Mouse (Mus musculus) gastrocnemius, postnatal 10 days (tissue): ENCODE results near the gene Csrp3. TPM values are rescaled to one million over a fixed set of nuclear protein-coding genes. Genes with fewer than 3 reads are reported as not detected.

Experiments used
- DNase-seq: peaks from one replicate; pipeline ENCODE4 v3.0.0; 2021; ENCODE audit warnings: mixed read lengths
- total RNA-seq, 2 experiments: library from RNA; stranded (reverse); gene quantifications; 2 replicates each; pipeline ENCODE4 v1.2.3; 2021

The Csrp3 gene
- total RNA-seq, 2 experiments from 2014 or later, result 120 to 170 TPM

GRCm38 (mm10) chr7:48867576-48867975, 19.7 kb upstream of the Csrp3 start:
- DNase-seq, result no peak

- no peak for DNase-seq
Observed at GRCm38 (mm10) chr7:48864671-48865458, 17.0 kb upstream of the Csrp3 start.

GRCm38 (mm10) chr7:48864199-48864598, 16.4 kb upstream of the Csrp3 start:
- no peak for DNase-seq

GRCm38 (mm10) chr7:48861796-48862195, 14.0 kb upstream of the Csrp3 start:
- DNase-seq, result no peak

GRCm38 (mm10) chr7:48860948-48861347, 13.1 kb upstream of the Csrp3 start:
- no peak for DNase-seq

GRCm38 (mm10) chr7:48859362-48859761, 11.5 kb upstream of the Csrp3 start:
- DNase-seq, result no peak

- DNase-seq, result no peak
Observed at GRCm38 (mm10) chr7:48858257-48858656, 10.4 kb upstream of the Csrp3 start.

- DNase-seq, result no peak
Observed at GRCm38 (mm10) chr7:48855461-48855860, 7.6 kb upstream of the Csrp3 start.

GRCm38 (mm10) chr7:48853496-48853895, 5.7 kb upstream of the Csrp3 start:
- no peak for DNase-seq

- DNase-seq, result no peak
Observed at GRCm38 (mm10) chr7:48851529-48852104, 3.8 kb upstream of the Csrp3 start.

GRCm38 (mm10) chr7:48846755-48847154, 1.1 kb downstream of the Csrp3 start:
- DNase-seq, result no peak

- DNase-seq, result no peak
Observed at GRCm38 (mm10) chr7:48845213-48845973, 2.4 kb downstream of the Csrp3 start.

GRCm38 (mm10) chr7:48843541-48843940, 4.3 kb downstream of the Csrp3 start:
- no peak for DNase-seq

GRCm38 (mm10) chr7:48842353-48842752, 5.5 kb downstream of the Csrp3 start:
- DNase-seq, result no peak

- no peak for DNase-seq
Observed at GRCm38 (mm10) chr7:48841538-48841937, 6.3 kb downstream of the Csrp3 start.

GRCm38 (mm10) chr7:48840545-48840944, 7.3 kb downstream of the Csrp3 start:
- DNase-seq, result no peak

GRCm38 (mm10) chr7:48838434-48838833, 9.4 kb downstream of the Csrp3 start:
- no peak for DNase-seq

GRCm38 (mm10) chr7:48836949-48837348, 10.9 kb downstream of the Csrp3 start:
- no peak for DNase-seq

- no peak for DNase-seq
Observed at GRCm38 (mm10) chr7:48834989-48835626, 12.7 kb downstream of the Csrp3 start.

GRCm38 (mm10) chr7:48834371-48834970, 13.4 kb downstream of the Csrp3 start:
- no peak for DNase-seq

GRCm38 (mm10) chr7:48832735-48833134, 15.1 kb downstream of the Csrp3 start:
- no peak for DNase-seq

- no peak for DNase-seq
Observed at GRCm38 (mm10) chr7:48830395-48830794, 17.4 kb downstream of the Csrp3 start.
